Mouse (Mus musculus) CH12.LX (cell line): ENCODE data around the gene Dnajc2. TPM values are rescaled to one million over a fixed set of nuclear protein-coding genes. Genes with fewer than 3 reads are reported as not detected.
A peak's percentile ranks its signal among the peaks of the same experiment; 100 is the strongest.

Experiments used
- DNase-seq: peaks from one replicate; pipeline ENCODE4 v3.0.0-alpha.2; 2013; ENCODE audit errors: extremely low read depth
- H3K27ac ChIP-seq: 2 replicates; pipeline ENCODE4 v1.5.1; 2012; ENCODE audit warnings: low read depth, mild to moderate bottlenecking, control low read depth, moderate library complexity; ENCODE audit not compliant: insufficient read depth
- H3K27me3 ChIP-seq: replicated peaks from 2 replicates; pipeline ENCODE3; 2012; ENCODE audit warnings: inconsistent platforms
- H3K36me3 ChIP-seq, 2 experiments: replicated peaks in 1 of 2; 2 replicates each; pipeline versions ENCODE3 to v1.6.1; 2012; ENCODE audit warnings: inconsistent platforms in 1 of 2, low read length in 1 of 2, mild to moderate bottlenecking in 1 of 2, mixed read lengths in 1 of 2, moderate library complexity in 1 of 2; ENCODE audit not compliant: control insufficient read depth in 1 of 2, insufficient read depth in 1 of 2
- H3K4me1 ChIP-seq, 2 experiments: 2 replicates each; pipeline ENCODE4 v1.6.1; 2012; ENCODE audit warnings: inconsistent platforms in 1 of 2, moderate library complexity in 1 of 2; ENCODE audit not compliant: insufficient read depth in 2 of 2, control insufficient read depth in 1 of 2
- H3K4me2 ChIP-seq: 2 replicates; pipeline ENCODE4 v1.6.1; 2012; ENCODE audit warnings: low read depth, mild to moderate bottlenecking, control low read depth; ENCODE audit not compliant: poor library complexity, insufficient read depth, severe bottlenecking
- H3K4me3 ChIP-seq, 3 experiments: fragments of 150-350 bp in 1 of 3; sonication (generic) in 1 of 3; replicated peaks in 1 of 3; 2 replicates each; pipeline versions ENCODE3 to v1.5.1; 2011 to 2012; ENCODE audit warnings: low read depth in 2 of 3, low read length in 2 of 3, mild to moderate bottlenecking in 2 of 3, moderate library complexity in 2 of 3, control low read depth in 1 of 3, improper control_type of control experiment in 1 of 3, inconsistent platforms in 1 of 3, mixed read lengths in 1 of 3; ENCODE audit not compliant: poor library complexity in 1 of 3
- H3K79me2 ChIP-seq: replicated peaks from 2 replicates; pipeline ENCODE4 v1.6.1; 2012; ENCODE audit warnings: mild to moderate bottlenecking, moderate library complexity; ENCODE audit not compliant: control insufficient read depth, poor library complexity, insufficient read depth, severe bottlenecking; ENCODE audit errors: extremely low read depth
- H3K9ac ChIP-seq: 2 replicates; pipeline ENCODE4 v1.6.1; 2012; ENCODE audit warnings: low read depth, mild to moderate bottlenecking, control low read depth, moderate library complexity; ENCODE audit not compliant: insufficient read depth
- H3K9me3 ChIP-seq: replicated peaks from 2 replicates; pipeline ENCODE3; 2012; ENCODE audit warnings: low read length, inconsistent platforms, mixed read lengths
- BHLHE40 ChIP-seq: IDR thresholded peaks from 2 replicates; pipeline ENCODE4 v1.6.1; 2011; ENCODE audit warnings: mild to moderate bottlenecking, low read depth, low read length, improper control_type of control experiment
- CTCF ChIP-seq, 2 experiments: IDR thresholded peaks in 1 of 2; conservative IDR thresholded peaks in 1 of 2; 2 replicates each; pipeline ENCODE4 v1.5.1; 2011 to 2012; ENCODE audit warnings: low read depth in 2 of 2, low read length in 2 of 2, improper control_type of control experiment in 1 of 2, inconsistent platforms in 1 of 2, mild to moderate bottlenecking in 1 of 2, moderate library complexity in 1 of 2
- ELF1 ChIP-seq: IDR thresholded peaks from 2 replicates; pipeline ENCODE4 v1.6.1; 2014; ENCODE audit warnings: low read depth, mild to moderate bottlenecking, inconsistent platforms, low read length, improper control_type of control experiment
- EP300 ChIP-seq: IDR thresholded peaks from 2 replicates; pipeline ENCODE4 v1.6.1; 2011; ENCODE audit warnings: low read length, improper control_type of control experiment
- HCFC1 ChIP-seq: IDR thresholded peaks from 2 replicates; pipeline ENCODE4 v1.6.1; 2012; ENCODE audit warnings: low read depth, mild to moderate bottlenecking, inconsistent platforms, low read length, improper control_type of control experiment
- IRF4 ChIP-seq: IDR thresholded peaks from 2 replicates; pipeline ENCODE4 v1.6.1; 2014; ENCODE audit warnings: low read depth, mild to moderate bottlenecking, inconsistent platforms, low read length, improper control_type of control experiment
- JUND ChIP-seq: conservative IDR thresholded peaks from 2 replicates; pipeline ENCODE4 v1.6.1; 2011; ENCODE audit warnings: low read depth, low read length, improper control_type of control experiment
- MAFK ChIP-seq: IDR thresholded peaks from 2 replicates; pipeline ENCODE4 v1.6.1; 2011; ENCODE audit warnings: low read length, improper control_type of control experiment; ENCODE audit not compliant: insufficient replicate concordance
- MAX ChIP-seq: IDR thresholded peaks from 2 replicates; pipeline ENCODE4 v1.6.1; 2011; ENCODE audit warnings: low read length, improper control_type of control experiment
- MAZ ChIP-seq: IDR thresholded peaks from 2 replicates; pipeline ENCODE4 v1.6.1; 2012; ENCODE audit warnings: low read depth, mild to moderate bottlenecking, inconsistent platforms, low read length, improper control_type of control experiment, moderate library complexity
- NELFE ChIP-seq: IDR thresholded peaks from 2 replicates; pipeline ENCODE4 v1.6.1; 2011; ENCODE audit warnings: low read depth, low read length, improper control_type of control experiment
- NRF1 ChIP-seq: IDR thresholded peaks from 2 replicates; pipeline ENCODE4 v1.6.1; 2014; ENCODE audit warnings: low read depth, mild to moderate bottlenecking, inconsistent platforms, low read length, improper control_type of control experiment, moderate library complexity
- PAX5 ChIP-seq: IDR thresholded peaks from 2 replicates; pipeline ENCODE4 v1.6.1; 2012; ENCODE audit warnings: low read length, inconsistent platforms, mixed read lengths
- POLR2A ChIP-seq: IDR thresholded peaks from 2 replicates; pipeline ENCODE4 v1.6.1; 2011; ENCODE audit warnings: low read depth, mild to moderate bottlenecking, improper control_type of control experiment, low read length
- POLR2AphosphoS2 ChIP-seq: IDR thresholded peaks from 2 replicates; pipeline ENCODE4 v1.6.1; 2011; ENCODE audit warnings: low read depth, low read length, improper control_type of control experiment
- SIN3A ChIP-seq: IDR thresholded peaks from 2 replicates; pipeline ENCODE4 v1.6.1; 2012; ENCODE audit warnings: low read length, improper control_type of control experiment, inconsistent platforms
- SMC3 ChIP-seq: IDR thresholded peaks from 2 replicates; pipeline ENCODE4 v1.6.1; 2011; ENCODE audit warnings: low read depth, low read length, improper control_type of control experiment
- TBP ChIP-seq: conservative IDR thresholded peaks from 2 replicates; pipeline ENCODE4 v1.6.1; 2011; ENCODE audit warnings: low read depth, low read length, improper control_type of control experiment
- USF1 ChIP-seq: IDR thresholded peaks from 2 replicates; pipeline ENCODE4 v1.6.1; 2014; ENCODE audit warnings: low read depth, mild to moderate bottlenecking, inconsistent platforms, low read length, improper control_type of control experiment
- USF2 ChIP-seq: conservative IDR thresholded peaks from 2 replicates; pipeline ENCODE4 v1.6.1; 2011; ENCODE audit warnings: low read depth, low read length, improper control_type of control experiment
- dilution Hi-C: fragments of 300-500 bp; cut with MboI; formaldehyde crosslinking; loops from 2 replicates; pipeline ENCODE4 v1.14.3; 2020; ENCODE audit warnings: low sequenced_read_pairs; ENCODE audit not compliant: extremely low pct_unique_long_range_greater_than_20kb, extremely low pct_ligation_motif_present
- in situ Hi-C: fragments of 300-500 bp; cut with MboI; formaldehyde crosslinking; loops from 3 replicates; pipeline ENCODE4 v1.14.3; 2019; ENCODE audit warnings: low sequenced_read_pairs, low pct_ligation_motif_present, low pct_unique_long_range_greater_than_20kb, mixed read lengths
- polyA plus RNA-seq: library from polyadenylated mRNA; unstranded; fragments of >175 nt; gene quantifications from 2 replicates; pipeline ENCODE4 v1.2.1, GENCODE M21; 2012; ENCODE audit warnings: low read depth; ENCODE audit not compliant: insufficient read length
- total RNA-seq, 2 experiments: library from RNA; depleted of rRNA; stranded (reverse); fragments of 300-350 nt in 1 of 2; fragments of >200 nt in 1 of 2; gene quantifications; 2 replicates each; pipeline ENCODE4 v1.2.3; 2012 to 2014

The Dnajc2 gene
- total and polyA plus RNA-seq, 3 experiments: 79.2 to 242 (median 138) TPM

GRCm38 (mm10) chr5:21736956-21737585 lies 48.0 kb downstream of the Dnajc2 start, which contains the start of gene Pmpcb (continued):
- TF ChIP-seq NRF1 (peak; percentile 58), SMC3 (peak; percentile 31), MAZ (no peak), MAFK (no peak), HCFC1 (peak; percentile 89), MAX (no peak; the same call in 1 of the 2 replicates), USF2 (no peak), POLR2A (peak; percentile 80), SIN3A (peak; percentile 48; the same call in 1 of the 2 replicates), NELFE (peak; percentile 68), ELF1 (peak; percentile 90), TBP (peak; percentile 89), IRF4 (peak; percentile 35; the same call in 1 of the 2 replicates), CTCF (conservative IDR thresholded peaks at IDR 0.05 in 1 of 2, IDR thresholded peaks at IDR 0.05 in 1 of 2; ENCODE audit: low read depth in 2 of 2, low read length in 2 of 2) (peak; percentile 66 to 83), PAX5 (no peak), JUND (no peak)

- Histone ChIP-seq H3K27me3 (no peaks in the 10 kb centered on the region), H3K9ac (no peak overlapping the region), H3K9me3 (no peaks in the 10 kb centered on the region), H3K79me2 (peaks cover 16% of the 10 kb centered on the region), H3K27ac (no peak overlapping the region), H3K4me2 (no peak overlapping the region), H3K36me3 (peaks cover 14 to 24% of the 10 kb centered on the region in 2 experiments), H3K4me3 (no peak overlapping the region), H3K4me1 (peaks cover 4 to 28% of the 10 kb centered on the region in 2 experiments)
- TF ChIP-seq USF1 (no peak), NELFE (no peak), EP300 (no peak), CTCF (conservative IDR thresholded peaks at IDR 0.05 in 1 of 2, IDR thresholded peaks at IDR 0.05 in 1 of 2; ENCODE audit: low read depth in 2 of 2, low read length in 2 of 2) (no peak), IRF4 (no peak), BHLHE40 (no peak), POLR2AphosphoS2 (no peak), MAX (no peak)
- in situ Hi-C loops (no loop called here), dilution Hi-C loops (no loop called here)
- no peak for DNase-seq
Observed at GRCm38 (mm10) chr5:21736046-21736445, 49.0 kb downstream of the Dnajc2 start.
